Mouse (Mus musculus) lung, embryonic 16.5 days (tissue): ENCODE measurements at regions not wholly inside any gene's neighbourhood (a gene's known extent, or its start where the extent isn't known, plus 50 kb on each side); places are given as distances from the start of the nearest gene placed in this dataset.
A peak's percentile ranks its signal among the peaks of the same experiment; 100 is the strongest.

ENCODE experiments used
- ATAC-seq: fragments of 200-750 bp; cut with Nextera tagmentation; 2 replicates; pipeline ENCODE4 v1.8.0; 2017; ENCODE audit warnings: low read depth, mild to moderate bottlenecking, moderate library complexity
- H3K27ac ChIP-seq: fragments of 300-500 bp; sonication (generic); 2 replicates; pipeline ENCODE4 v1.5.1; 2014; ENCODE audit warnings: mild to moderate bottlenecking, control low read depth, low read length
- H3K27me3 ChIP-seq: fragments of 300-500 bp; sonication (generic); 2 replicates; pipeline ENCODE4 v1.6.1; 2014; ENCODE audit warnings: low read depth, low read length, mixed read lengths; ENCODE audit not compliant: control insufficient read depth, insufficient read depth
- H3K36me3 ChIP-seq: fragments of 300-500 bp; sonication (generic); 2 replicates; pipeline ENCODE4 v1.6.1; 2014; ENCODE audit warnings: low read length; ENCODE audit not compliant: control insufficient read depth, insufficient read depth
- H3K4me1 ChIP-seq: fragments of 300-500 bp; sonication (generic); replicated peaks from 2 replicates; pipeline ENCODE4 v1.6.1; 2014; ENCODE audit warnings: low read length, mixed read lengths; ENCODE audit not compliant: control insufficient read depth, insufficient read depth
- H3K4me2 ChIP-seq: fragments of 300-500 bp; sonication (generic); 2 replicates; pipeline ENCODE4 v1.6.1; 2014; ENCODE audit warnings: low read depth, low read length, control low read depth
- H3K4me3 ChIP-seq: fragments of 300-500 bp; sonication (generic); 2 replicates; pipeline ENCODE4 v1.5.1; 2014; ENCODE audit warnings: mild to moderate bottlenecking, low read length, control low read depth
- H3K9ac ChIP-seq: fragments of 300-500 bp; sonication (generic); 2 replicates; pipeline ENCODE4 v1.6.1; 2014; ENCODE audit warnings: low read length, control low read depth
- H3K9me3 ChIP-seq: fragments of 300-500 bp; sonication (generic); 2 replicates; pipeline ENCODE4 v1.6.1; 2016; ENCODE audit warnings: low read length; ENCODE audit not compliant: control insufficient read depth
- WGBS: fragments of 180-500 bp; shearing (Covaris S2); extraction: QIAGEN DNeasy Blood & Tissue Kit; methylation state at CpG from one replicate; pipeline ENCODE4 v1.1.7; 2014; 5-methylcytosine and 5-hydroxymethylcytosine counted together

DNA sequence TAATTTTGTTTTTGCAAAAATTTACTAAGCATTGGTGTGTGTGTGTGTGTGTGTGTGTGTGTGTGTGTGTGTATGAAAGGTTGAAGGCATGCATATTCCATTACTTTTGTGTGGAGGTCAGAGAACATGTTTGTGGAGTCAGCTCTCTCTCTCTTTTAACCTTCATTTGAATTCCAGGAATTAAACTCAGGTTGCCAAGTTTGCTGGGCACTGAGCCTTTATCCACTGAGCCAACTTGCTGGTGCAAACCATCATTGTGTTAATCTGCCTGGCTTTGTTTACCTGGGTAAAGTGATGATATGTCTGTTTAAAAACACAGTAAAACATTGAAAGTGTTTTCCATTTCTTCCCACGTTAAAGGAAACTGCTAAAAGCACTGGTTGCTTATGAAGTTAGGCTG is 154.7 kb upstream of the Kcnq5 start:
- Histone ChIP-seq H3K9me3 (no peaks in the 10 kb centered on the region), H3K9ac (no peak overlapping the region), H3K4me2 (no peak overlapping the region), H3K4me3 (no peak overlapping the region), H3K36me3 (no peaks in the 10 kb centered on the region), H3K27me3 (no peaks in the 10 kb centered on the region), H3K4me1 (no peaks in the 10 kb centered on the region), H3K27ac (no peak overlapping the region)
- ATAC-seq, result no peak
- WGBS, result 42% methylated on average over 1 of the region's 1 CpGs

DNA sequence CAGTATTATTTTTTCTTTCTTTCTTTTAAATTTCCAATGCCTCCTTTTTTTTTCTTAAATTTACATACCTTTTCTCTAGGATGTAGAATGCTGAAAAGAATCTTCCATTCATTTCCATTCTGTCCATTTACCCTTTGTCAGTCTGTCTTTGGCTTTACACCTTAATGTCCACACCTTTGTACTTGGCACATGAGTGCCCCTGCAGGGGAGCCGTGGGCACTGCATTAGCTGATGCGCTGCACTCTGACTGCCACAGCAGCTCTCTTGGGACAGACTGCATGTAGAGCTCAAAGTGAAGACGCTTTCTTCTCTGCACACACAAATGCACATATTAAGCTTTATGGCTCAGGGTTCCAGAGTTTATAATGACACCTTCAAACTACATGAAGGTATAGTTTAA is 143.8 kb upstream of the Kcnq5 start:
- Histone ChIP-seq H3K4me2 (no peak overlapping the region), H3K27ac (no peak overlapping the region), H3K4me1 (no peaks in the 10 kb centered on the region), H3K36me3 (no peaks in the 10 kb centered on the region), H3K9me3 (no peaks in the 10 kb centered on the region), H3K27me3 (no peaks in the 10 kb centered on the region), H3K9ac (no peak overlapping the region), H3K4me3 (no peak overlapping the region)
- 46% methylated on average over 3 of the region's 3 CpGs for WGBS
- no peak for ATAC-seq

DNA sequence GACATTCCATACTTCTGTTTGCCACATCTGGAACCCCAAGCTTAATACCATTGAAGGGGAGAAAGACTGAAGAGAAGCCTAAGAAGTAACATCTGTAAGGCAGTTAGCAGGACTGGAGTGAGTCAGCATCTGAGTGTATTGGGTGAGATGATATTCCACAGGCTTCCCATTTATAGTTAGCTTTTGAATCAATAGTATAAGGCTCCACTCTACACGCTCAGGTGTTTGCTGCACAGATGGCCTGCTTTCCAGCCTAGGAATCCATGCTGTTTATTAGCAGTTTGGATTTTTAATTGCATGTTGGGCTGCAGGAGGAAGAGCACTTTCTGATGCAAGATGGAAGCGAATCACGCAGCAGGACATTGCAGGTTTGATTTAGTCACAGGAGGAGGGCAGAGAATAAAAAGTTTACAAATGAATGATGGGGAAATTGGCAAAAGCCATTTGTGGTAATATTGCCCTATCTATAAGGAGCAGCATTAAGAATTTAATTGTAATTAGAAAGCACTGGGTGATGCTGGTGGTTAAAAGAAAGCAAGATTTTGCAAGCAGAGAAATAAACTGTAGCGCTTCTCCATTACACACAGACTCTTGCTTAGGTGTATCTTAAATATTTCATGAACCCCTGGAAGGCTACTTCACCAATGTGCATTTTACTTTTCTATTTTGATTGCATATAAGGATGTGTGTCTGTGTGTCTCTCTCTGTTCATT is 109.8 kb upstream of the Kcnq5 start:
- H3K27me3 ChIP-seq, result no peaks in the 10 kb centered on the region
- no peaks in the 10 kb centered on the region for H3K36me3 ChIP-seq
- no peaks in the 10 kb centered on the region for H3K4me1 ChIP-seq
- 88% methylated on average over 4 of the region's 4 CpGs for whole genome bisulfite sequencing
- no peak overlapping the region for H3K9ac ChIP-seq
- H3K27ac ChIP-seq, result no peak overlapping the region
- no peak overlapping the region for H3K4me3 ChIP-seq
- no peak for ATAC-seq
- H3K9me3 ChIP-seq, result no peaks in the 10 kb centered on the region
- H3K4me2 ChIP-seq, result no peak overlapping the region

DNA sequence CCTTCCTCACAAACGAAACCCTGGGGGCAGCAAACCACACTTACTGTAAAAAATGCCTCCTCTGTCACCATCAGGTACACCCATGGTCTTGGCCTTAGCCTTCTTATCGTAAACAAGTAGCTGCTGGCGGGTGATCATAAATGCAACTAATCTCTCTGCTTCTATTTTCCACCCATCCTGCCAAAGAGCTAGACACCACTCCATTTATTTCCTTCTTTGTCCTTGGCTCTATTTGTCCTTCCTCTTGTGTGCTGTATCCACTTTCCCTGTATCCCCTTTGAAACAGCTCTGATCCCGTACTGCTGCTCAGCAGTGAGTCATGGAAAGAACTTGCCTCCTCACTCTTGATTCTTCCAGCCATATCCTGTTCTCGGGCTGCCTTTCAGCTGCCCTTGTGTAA is 108.3 kb upstream of the Kcnq5 start:
- no peak overlapping the region for H3K4me2 ChIP-seq
- no peak overlapping the region for H3K9ac ChIP-seq
- no peaks in the 10 kb centered on the region for H3K9me3 ChIP-seq
- H3K27ac ChIP-seq, result no peak overlapping the region
- H3K27me3 ChIP-seq, result no peaks in the 10 kb centered on the region
- WGBS, result 44% methylated on average over 5 of the region's 5 CpGs
- no peaks in the 10 kb centered on the region for H3K36me3 ChIP-seq
- peak; percentile 56 for ATAC-seq
- no peaks in the 10 kb centered on the region for H3K4me1 ChIP-seq
- no peak overlapping the region for H3K4me3 ChIP-seq
